Mouse (Mus musculus) left cerebral cortex, postnatal 25 days (tissue): ENCODE results near the gene Gipc3. TPM values are rescaled to one million over a fixed set of nuclear protein-coding genes. Genes with fewer than 3 reads are reported as not detected.

Experiments used
- DNase-seq, 2 experiments: peaks; one replicate each; pipeline ENCODE4 v3.0.0; 2022; ENCODE audit warnings: low spot score in 2 of 2, mixed read lengths in 1 of 2
- intact Hi-C: fragments of 180-260 bp; cut with DNase I; formaldehyde crosslinking; loops from one replicate; pipeline ENCODE4 v1.15.1; 2025
- total RNA-seq, 2 experiments: library from RNA; stranded (reverse); gene quantifications; 2 replicates each; pipeline ENCODE4 v1.2.3; 2021

Gipc3 gene
- total RNA-seq, 2 experiments from 2014 or later = 0.92 to 0.96 TPM

DNA sequence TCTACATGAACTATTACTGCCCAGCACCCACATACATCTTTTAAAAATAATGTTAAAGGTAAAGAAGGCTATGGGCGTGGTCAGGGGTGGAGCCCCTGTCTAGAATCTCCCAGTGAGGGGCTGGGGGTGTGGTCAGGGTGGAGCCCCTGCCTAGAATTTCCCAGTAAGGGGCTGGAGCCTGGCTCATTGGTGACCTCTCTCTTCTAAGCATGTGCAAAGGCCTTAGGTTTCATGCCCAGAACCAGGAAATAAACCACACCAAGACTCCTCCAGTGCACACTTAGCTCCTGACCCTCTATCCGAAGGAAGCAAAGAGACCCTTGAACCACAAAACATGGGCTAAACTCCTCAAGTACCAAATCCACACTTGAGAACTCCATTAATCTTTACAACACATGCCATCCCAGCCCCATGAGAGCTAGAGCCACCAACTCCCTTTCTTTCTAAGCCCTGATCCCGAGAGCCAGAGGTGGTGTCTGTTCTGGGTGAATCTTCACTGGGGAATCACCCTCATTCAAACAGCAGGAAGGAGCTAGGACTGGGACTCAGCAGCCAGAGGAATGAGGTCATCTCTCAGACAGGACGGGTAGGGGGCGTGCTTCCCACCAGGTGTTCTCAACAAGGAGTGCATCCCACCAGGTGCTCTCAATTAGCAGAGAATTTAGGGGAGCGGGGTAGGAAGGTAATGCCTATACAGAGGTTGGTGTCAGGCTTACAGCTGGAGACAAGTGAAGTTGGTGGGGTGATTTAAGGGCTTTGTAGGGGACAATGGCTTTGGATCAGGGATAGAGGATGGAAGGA lies 33.7 kb upstream of the Gipc3 start:
- intact Hi-C loops = no loop called here
- no peak for DNase-seq

DNA sequence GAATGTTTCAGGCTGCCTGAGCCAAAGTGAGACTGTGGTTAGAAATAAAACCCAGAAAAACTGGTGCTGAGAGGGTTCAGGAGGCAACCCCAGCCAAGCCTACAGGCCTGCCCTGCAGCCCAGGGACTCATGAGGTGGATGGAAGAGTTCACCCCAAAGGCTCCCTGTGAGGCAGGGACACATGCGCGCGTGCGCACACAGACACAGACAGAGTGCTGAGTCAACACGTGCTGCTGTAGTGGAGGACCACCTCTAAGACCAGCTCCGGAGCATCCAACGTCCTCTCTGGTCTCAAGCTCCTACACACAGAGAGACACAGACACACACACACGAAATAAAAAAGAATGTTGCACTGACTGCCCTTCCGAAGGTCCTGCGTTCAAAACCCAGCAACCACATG lies 32.3 kb upstream of the Gipc3 start:
- no peak for DNase-seq
- intact Hi-C loops = no loop called here

- intact Hi-C loops = no loop called here
Measured at GRCm38 (mm10) chr10:81367207-81367495, 24.1 kb upstream of the Gipc3 start.

GRCm38 (mm10) chr10:81366477-81367206 lies 23.6 kb upstream of the Gipc3 start:
- no peak for DNase-seq
- intact Hi-C loops = no loop called here

More at GRCm38 (mm10) chr10:81367207-81367495, 24.1 kb upstream of the Gipc3 start:
- DNase-seq = no peak

- intact Hi-C loops = no loop called here
Measured at GRCm38 (mm10) chr10:81365672-81366476, 22.8 kb upstream of the Gipc3 start, which contains the start of gene 4930404N11Rik. Gene 4930404N11Rik (minus strand): TSS chr10:81365816.

DNA sequence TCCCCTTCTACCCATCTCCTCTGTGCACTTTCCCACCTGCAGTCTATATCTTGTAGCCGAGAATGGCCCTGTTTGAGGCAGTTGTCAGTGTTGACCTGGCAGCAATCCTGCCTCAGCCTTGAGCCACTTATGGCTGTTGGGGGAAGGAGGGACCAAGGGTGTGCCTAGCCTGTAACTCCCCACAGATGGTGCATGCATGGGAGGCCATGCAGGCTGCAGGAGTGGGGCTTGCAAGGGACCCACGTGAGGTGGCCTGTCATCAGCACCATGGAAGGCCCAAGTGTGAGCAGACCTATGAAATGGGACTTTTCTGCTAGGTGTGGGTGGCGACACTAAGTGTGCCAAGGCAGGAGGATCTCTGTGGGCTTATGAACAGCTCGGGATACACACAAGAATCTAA lies 22.0 kb upstream of the Gipc3 start:
- DNase-seq = peak; percentile 50 to 76

More at GRCm38 (mm10) chr10:81365672-81366476, 22.8 kb upstream of the Gipc3 start, which contains the start of gene 4930404N11Rik:
- no peak for DNase-seq

DNA sequence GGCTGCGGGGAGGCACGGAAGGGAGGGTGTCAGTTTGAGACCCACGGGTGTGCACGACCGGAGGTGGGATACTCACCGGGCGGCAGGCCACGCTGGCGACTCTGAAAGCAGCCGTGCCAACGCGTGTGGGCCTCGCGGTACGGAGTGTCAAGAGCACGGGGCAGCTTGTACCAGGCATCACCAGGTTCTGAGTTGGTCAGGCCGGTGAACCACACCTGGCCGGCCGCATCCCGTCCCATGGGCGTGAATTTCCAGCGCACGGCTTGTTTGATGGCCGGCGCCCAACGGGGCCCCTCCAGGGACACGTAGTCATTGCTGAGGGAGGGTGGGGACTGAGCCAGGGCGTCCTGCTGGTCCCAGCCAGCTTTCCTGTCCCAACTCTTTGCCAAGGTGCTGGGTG lies 21.6 kb upstream of the Gipc3 start:
- intact Hi-C loops = no loop called here
- no peak for DNase-seq

More for the DNA sequence above, 22.0 kb upstream of the Gipc3 start:
- intact Hi-C loops = no loop called here

DNA sequence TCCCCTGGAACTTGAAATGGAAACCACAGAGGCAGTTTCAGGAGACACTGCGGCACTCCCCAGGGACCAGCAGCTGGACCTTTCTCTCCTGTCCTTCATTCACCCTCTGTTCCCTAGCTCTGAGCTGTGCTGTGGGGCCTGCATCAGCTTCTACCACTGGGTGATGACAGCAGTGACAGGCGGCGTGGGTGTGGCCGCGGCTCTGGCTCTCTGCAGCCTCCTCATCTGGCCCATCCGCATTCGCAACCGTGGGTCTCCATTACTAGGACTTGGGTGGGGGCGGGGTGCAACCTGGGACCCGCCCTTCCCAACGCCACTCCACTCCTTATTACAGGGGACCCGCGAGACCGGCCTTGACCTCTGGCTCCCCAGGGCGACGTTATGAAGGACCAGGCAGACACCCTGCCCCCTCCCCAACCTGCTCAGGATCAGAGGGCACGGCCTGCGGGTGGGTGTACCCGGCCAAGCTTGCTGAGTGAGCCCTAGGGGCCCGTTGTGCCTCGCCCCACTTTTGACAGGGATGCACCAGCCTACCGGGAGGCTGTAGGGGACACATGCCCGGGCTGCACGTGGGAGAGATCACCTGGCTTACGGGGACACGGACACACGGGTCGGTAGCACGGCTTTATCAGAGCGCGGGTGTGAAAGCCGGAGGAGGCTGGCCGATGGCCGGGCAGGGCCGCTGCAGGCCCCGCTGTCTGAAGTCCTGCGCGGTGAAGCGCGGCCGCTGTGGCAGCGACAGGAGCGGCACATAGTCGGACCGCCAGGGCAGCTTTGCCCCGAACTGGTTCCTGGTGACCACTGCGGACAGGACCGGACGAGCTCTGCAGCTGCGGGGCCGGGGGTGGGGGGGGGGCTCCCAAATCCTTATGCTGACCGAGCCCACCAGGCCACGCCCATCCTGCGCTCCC lies 20.6 kb upstream of the Gipc3 start:
- no peak for DNase-seq
- intact Hi-C loops = no loop called here

GRCm38 (mm10) chr10:81362336-81362949 lies 19.4 kb upstream of the Gipc3 start:
- intact Hi-C loops = no loop called here
- no peak for DNase-seq

- DNase-seq = no peak
- intact Hi-C loops = no loop called here
Measured at GRCm38 (mm10) chr10:81360721-81361120, 17.7 kb upstream of the Gipc3 start.

- DNase-seq = no peak
- intact Hi-C loops = no loop called here
Measured at GRCm38 (mm10) chr10:81358841-81359240, 15.8 kb upstream of the Gipc3 start.

DNA sequence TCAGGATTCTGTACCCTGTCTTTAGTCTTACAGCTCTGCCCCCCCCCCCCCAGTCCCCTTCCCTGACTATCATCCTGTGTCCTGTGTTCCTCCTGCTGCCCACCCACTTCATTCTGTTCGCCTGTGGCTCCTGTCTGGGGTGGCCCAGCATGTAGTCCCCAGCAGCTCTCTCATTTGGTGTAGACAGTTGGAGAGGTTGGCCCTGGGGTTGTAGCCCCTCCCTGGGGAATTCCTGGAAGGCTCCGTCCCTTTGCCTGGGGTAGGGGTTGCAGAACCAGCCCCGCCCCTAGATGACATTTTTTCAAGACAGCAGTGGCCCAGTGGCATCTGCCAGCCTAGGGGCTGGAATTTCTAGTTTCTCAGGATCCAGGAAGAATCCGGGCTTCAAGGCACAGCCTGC lies 15.1 kb upstream of the Gipc3 start:
- intact Hi-C loops = no loop called here

DNA sequence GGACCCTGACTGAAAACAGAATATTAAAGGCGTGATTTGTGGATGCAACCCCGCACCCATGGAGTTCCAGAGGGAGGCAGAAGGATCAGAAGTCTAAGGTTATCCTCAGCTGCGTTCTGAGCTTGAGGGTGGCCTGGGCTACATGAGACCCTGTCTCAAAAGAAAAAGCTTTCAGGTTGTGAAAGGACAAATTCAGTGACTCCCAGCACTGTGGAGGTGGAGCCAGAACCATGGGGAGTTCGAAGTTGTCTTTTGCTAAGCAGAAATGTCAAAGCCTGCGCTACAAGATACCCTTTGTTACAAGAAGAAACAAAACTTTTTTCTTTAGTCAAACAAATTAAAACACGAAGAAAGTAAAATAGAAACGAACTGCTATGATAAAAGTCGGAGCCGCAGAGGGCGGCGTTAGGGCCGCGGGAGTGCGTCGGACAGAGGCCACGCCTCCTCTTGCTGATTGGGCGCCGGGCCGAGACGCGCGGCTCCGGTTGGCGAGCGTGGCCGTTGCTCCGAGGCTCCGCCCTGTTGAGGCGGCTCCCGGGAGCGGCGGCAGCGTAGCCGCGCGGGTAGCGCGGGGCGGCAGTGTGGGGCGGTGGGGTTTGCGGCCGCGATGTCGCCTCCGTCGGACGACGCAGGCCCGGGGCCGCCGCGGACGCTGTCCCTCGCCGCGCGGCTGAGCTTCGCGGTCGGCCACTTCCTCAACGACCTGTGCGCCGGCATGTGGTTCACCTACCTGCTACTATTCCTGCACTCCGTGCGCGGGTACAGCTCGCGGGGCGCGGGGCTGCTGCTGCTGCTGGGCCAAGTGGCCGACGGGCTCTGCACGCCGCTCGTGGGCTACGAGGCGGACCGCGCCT lies 14.2 kb upstream of the Gipc3 start, which contains the start of gene Mfsd12:
Gene Mfsd12, plus strand, starts transcription at position 501 of the 854 bp plus-strand sequence.
- DNase-seq = peak; percentile 91 to 93
- intact Hi-C loops = no loop called here

More for the DNA sequence above, 15.1 kb upstream of the Gipc3 start:
- DNase-seq = no peak

DNA sequence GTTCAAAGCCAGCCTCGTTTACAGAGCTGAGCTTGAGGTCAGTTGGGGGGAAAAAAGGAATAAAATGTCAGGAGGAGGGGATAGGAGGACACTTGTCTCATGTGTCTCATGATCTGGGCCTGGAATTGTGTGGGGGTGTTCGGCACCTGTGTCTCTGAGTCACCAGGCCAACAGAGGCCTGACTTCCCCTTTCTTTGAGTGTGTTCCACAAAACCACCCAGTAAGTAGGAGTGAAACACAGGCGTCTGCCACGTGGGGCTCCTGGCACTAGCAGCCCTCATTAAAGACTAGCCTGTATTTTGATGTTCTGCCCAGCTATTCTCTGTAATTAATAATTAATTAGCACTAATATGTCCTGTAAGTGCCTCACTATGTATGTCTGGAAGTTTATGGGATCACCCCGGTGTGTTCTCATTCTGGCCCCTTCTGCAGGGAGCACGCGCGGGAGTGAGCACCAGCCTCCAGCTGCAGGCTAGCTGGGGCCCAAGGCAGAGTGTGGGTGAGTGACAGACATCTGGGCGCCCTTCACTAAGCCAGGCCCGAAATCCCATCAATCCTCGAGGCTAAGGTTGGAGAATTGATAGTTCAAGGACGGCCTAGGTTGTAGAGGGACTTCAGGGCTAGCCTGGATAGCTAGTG lies 13.4 kb upstream of the Gipc3 start:
- DNase-seq = peak in 1 of 2 experiments; percentile 28

GRCm38 (mm10) chr10:81355533-81355932 lies 12.5 kb upstream of the Gipc3 start:
- no peak for DNase-seq
- intact Hi-C loops = no loop called here

More for the DNA sequence above, 13.4 kb upstream of the Gipc3 start:
- intact Hi-C loops = no loop called here

- intact Hi-C loops = no loop called here
- no peak for DNase-seq
Measured at GRCm38 (mm10) chr10:81354738-81355477, 11.8 kb upstream of the Gipc3 start.
